Mouse (Mus musculus) right cerebral cortex, postnatal 4 days (tissue): ENCODE measurements at regions not wholly inside any gene's neighbourhood (a gene's known extent, or its start where the extent isn't known, plus 50 kb on each side); places are given as distances from the start of the nearest gene placed in this dataset.

Experiments used
- DNase-seq: peaks from one replicate; pipeline ENCODE4 v3.0.0-alpha.2; 2022

DNA sequence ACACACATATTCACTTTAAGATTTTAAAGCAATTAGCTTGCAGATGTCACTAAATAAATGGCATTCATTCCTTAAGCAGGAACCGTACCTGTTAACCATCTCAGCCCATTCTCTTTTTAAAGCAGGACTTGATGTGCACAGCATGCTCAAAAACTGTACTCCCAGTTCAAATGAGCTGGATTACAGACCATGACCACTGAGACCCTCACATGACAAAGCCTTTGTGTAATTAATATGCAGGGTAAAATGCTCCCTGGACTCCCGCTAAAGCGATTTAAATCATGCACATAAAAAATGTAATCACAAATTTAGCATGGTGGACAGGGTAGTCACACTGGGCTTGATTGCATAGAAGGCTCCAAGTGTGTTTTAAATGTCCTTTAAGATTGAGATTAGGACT, 547.2 kb downstream of the Nr4a2 start:
- no peak for DNase-seq

DNA sequence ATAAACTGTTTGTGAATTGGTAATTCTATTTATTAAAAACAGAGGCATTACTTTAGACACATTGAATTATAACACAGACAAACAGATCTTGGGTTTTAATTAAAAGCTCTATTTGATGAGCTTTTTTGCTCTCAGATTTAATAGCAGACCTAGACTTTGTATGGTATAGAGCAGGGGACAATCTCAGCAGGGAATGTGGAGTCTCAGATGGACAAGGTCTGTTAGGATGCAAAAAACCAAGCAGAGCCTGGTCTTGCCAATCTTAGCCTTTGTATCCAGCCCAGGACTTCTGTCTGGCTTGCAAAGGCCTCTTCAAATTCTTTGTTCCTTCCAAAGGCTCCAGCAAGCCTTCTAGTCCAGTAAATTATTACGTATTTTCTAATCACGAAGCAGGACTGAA, 551.0 kb downstream of the Nr4a2 start:
- DNase-seq: no peak

DNA sequence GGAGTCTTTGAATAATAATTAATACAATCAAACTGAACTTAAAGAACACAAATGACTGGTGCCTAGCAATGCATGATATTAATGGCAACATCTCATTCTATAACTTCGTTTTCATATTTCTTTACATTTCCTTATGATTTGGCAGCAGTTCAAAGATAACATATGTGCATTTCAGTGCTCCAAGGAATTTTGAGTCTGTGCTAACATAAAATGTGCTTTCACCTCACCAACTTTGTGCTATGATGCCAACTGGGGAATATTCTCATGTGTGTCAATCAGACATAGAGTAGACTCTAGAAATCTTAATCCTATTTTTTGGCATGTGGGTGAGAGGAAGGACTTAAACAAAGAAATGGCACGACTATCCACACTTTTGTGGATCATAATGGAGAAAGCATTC, 562.5 kb downstream of the Nr4a2 start:
- DNase-seq: no peak

DNA sequence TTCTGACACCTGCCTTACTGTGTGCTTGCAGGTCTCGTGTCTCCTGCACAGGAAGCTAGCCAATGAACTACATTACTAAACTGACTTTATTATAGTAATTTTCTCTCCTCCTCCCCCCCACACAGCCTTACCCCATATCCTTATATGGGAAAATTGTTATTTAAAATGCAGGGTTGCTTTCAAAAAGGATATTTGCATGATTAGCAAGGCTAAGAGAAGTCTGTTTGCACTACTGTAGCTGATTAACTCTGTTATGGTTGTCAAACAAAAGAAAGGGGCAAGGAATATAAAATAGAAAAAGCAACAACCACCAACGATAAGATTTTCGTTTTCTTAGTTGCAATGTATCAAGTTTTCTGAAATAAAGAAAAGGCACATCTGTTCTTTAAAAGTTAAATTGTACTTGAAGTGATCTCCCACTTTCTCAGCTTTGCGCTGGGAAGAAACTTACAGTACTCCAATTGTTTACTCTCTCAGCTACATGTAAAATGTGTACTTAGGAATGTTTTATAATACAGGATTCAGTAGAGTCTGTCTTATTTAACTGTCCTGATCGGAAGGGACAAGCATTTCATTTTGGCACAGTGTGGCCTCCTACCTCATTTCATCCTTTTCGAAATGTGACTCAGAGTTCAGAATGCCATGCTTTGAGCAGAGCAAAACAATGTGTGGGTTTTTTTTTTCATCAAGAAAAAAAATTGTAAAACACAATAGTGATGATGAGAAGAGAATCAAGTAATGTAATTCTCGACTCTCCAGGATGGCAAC, 571.4 kb downstream of the Nr4a2 start:
- no peak for DNase-seq

DNA sequence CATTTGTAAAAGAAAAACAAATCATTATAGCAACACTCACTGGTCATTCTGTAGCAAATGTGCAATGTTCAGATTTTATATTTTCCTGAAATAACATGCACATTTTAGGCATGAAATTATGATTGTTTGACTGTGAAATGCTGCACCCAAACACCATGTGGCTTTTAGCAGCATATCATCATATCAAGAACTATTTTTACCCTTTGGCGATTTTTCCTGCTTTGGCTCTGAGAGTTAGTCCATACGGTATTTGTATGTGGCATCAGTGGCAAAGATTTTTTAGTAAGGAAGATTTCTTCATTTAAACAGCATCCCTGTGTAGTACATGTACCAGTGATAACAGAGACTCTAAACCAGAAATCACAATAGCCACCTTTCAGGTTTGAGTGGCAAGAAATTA, 573.6 kb downstream of the Nr4a2 start:
- no peak for DNase-seq

DNA sequence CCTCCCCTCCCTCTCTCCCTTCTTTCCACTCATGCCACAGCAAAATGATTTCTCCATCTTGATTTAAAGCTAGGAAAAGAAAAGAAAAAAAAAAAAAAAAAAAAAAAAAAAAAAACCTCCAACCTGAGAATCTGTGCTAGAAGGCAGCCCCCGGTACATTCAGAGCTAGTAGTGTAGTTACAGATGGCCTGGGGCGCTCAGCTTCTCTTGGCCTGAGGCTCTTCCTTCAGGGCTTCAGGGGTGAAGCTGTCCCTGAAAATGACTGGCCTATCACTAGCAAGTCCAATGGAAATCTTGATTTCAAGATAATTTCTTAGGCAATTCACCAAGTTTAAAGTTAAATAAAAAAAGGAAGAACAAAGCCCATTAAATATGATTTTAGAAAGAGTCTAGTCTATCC, 583.1 kb downstream of the Nr4a2 start:
- no peak for DNase-seq

DNA sequence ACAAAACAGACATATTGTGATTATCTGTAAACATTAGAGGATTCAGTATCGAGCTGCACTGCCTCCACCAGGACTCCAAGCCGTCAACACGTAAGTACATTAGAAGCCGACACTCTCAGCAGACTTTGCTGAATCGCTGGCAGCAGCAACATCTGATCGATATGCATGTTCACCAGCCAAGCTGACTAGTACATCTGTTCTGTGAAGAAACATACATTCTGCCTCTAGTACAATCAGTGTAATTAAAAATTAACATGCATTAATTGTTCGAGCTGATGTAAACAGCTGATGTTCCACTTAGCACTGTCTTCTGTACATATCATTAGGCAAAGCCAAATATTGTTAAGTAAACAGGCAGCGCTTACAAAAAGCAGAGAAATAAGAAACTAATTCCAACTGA, 584.0 kb downstream of the Nr4a2 start:
- DNase-seq: peak; percentile 3

DNA sequence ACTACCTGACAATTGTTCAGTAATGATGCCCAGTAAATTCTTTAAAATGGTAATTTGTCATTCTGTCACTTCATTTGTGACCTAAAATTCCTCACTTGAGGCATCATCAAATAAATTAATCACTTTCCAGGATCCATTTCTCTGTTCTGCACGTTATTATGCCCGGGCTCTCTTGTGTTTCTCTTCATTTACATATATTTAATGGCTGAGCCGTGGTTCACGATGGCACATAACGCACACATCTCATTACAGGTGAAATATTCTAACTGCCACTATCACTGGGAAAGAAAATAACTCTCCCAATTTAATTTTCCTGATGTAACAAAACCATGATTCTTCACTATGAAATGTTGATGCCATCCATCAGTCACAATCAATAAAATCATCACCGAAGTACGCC, 604.4 kb downstream of the Nr4a2 start:
- DNase-seq: no peak
